Mouse (Mus musculus): Measurements from ENCODE around the gene Adarb2.

DNA sequence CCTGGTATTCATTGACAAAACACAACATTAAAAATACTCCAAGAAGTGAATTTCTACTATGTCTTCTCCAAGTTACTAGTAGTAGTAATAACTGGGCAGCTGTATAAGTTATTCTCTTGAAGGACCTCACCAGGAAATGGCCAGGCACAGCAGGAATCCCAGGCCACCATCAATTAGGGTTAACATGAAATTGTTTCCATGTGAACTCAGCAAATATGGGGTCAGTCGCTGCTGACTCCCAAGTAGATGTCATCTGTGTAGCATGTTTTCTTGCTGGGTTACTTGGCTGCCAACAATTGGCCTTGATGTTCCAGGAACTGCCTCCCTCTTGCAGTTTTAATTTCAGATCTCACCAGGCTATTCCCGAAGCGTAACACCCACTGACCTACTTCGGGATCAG lies 248.9 kb downstream of the Adarb2 start:
- TF ChIP-seq CTCF (IDR thresholded peaks at IDR 0.05; ENCODE audit: extremely low read depth, insufficient read depth, insufficient read length, insufficient replicate concordance) (no peak), POLR2A (IDR thresholded peaks at IDR 0.05; ENCODE audit: low read depth, low read length) (no peak)

All from spleen, adult 2 months (tissue).